Mouse (Mus musculus): ENCODE results near the gene Hist2h3b. TPM values are rescaled to one million over a fixed set of nuclear protein-coding genes. Genes with fewer than 3 reads are reported as not detected.
"Not testable (repeated sequence)": the region's sequence is repeated elsewhere in the genome, so short reads cannot be mapped to it uniquely, and the experiment has no call there.

The Hist2h3b gene
- polyA plus RNA-seq, 1 experiment from 2014 or later: 12.2 TPM

- 93% methylated on average over 2 of the region's 2 CpGs for WGBS
- H3K27me3 ChIP-seq: no peaks in the 10 kb centered on the region
- no peak overlapping the region for H3K4me2 ChIP-seq
- H3K9me3 ChIP-seq: no peaks in the 10 kb centered on the region
- no peak overlapping the region for H3K9ac ChIP-seq
- ATAC-seq (ENCODE audit: low FRiP score, low read depth): no peak
- no peak overlapping the region for H3K4me3 ChIP-seq
- no peak overlapping the region for H3K27ac ChIP-seq (replicated peaks)
- no peaks in the 10 kb centered on the region for H3K36me3 ChIP-seq
- H3K4me1 ChIP-seq (replicated peaks): 0 out of 2 replicates have a peak, but pooled peaks cover 2% of the 10 kb centered on the region
Measured at GRCm38 (mm10) chr3:96230404-96230803, 38.0 kb upstream of the Hist2h3b start.

GRCm38 (mm10) chr3:96230910-96231757, 37.3 kb upstream of the Hist2h3b start:
- no peak for ATAC-seq (ENCODE audit: low FRiP score, low read depth)
- Histone ChIP-seq H3K27ac (replicated peaks) (no peak overlapping the region), H3K9ac (no peak overlapping the region), H3K36me3 (no peaks in the 10 kb centered on the region), H3K4me1 (replicated peaks) (no peaks in the 10 kb centered on the region), H3K4me2 (no peak overlapping the region), H3K9me3 (no peaks in the 10 kb centered on the region), H3K27me3 (no peaks in the 10 kb centered on the region), H3K4me3 (no peak overlapping the region)
- WGBS: 69% methylated on average over 4 of the region's 4 CpGs

- Histone ChIP-seq H3K36me3 (no peaks in the 10 kb centered on the region), H3K27ac (replicated peaks) (no peak overlapping the region), H3K27me3 (no peaks in the 10 kb centered on the region), H3K9ac (no peak overlapping the region), H3K4me1 (replicated peaks) (no peaks in the 10 kb centered on the region), H3K4me3 (no peak overlapping the region), H3K9me3 (no peaks in the 10 kb centered on the region), H3K4me2 (no peak overlapping the region)
- whole genome bisulfite sequencing: 59% methylated on average over 2 of the region's 2 CpGs
- no peak for ATAC-seq (ENCODE audit: low FRiP score, low read depth)
Measured at GRCm38 (mm10) chr3:96231758-96232120, 36.7 kb upstream of the Hist2h3b start.

GRCm38 (mm10) chr3:96234914-96235313, 33.5 kb upstream of the Hist2h3b start:
- H3K4me3 ChIP-seq: no peak overlapping the region
- no peaks in the 10 kb centered on the region for H3K27me3 ChIP-seq
- WGBS: 94% methylated on average over 2 of the region's 2 CpGs
- H3K27ac ChIP-seq (replicated peaks): no peak overlapping the region
- no peak for ATAC-seq (ENCODE audit: low FRiP score, low read depth)
- H3K9me3 ChIP-seq: no peaks in the 10 kb centered on the region
- peaks cover 14% of the 10 kb centered on the region for H3K4me1 ChIP-seq (replicated peaks)
- no peaks in the 10 kb centered on the region for H3K36me3 ChIP-seq
- H3K9ac ChIP-seq: no peak overlapping the region
- no peak overlapping the region for H3K4me2 ChIP-seq

GRCm38 (mm10) chr3:96235836-96236235, 32.6 kb upstream of the Hist2h3b start:
- no peaks in the 10 kb centered on the region for H3K36me3 ChIP-seq
- no peak for ATAC-seq (ENCODE audit: low FRiP score, low read depth)
- H3K4me3 ChIP-seq: no peak overlapping the region
- H3K27ac ChIP-seq (replicated peaks): no peak overlapping the region
- no peak overlapping the region for H3K4me2 ChIP-seq
- no peaks in the 10 kb centered on the region for H3K27me3 ChIP-seq
- no peaks in the 10 kb centered on the region for H3K9me3 ChIP-seq
- H3K4me1 ChIP-seq (replicated peaks): peaks cover 19% of the 10 kb centered on the region
- no peak overlapping the region for H3K9ac ChIP-seq
- WGBS: 70% methylated on average over 3 of the region's 3 CpGs

- no peaks in the 10 kb centered on the region for H3K36me3 ChIP-seq
- no peak for ATAC-seq (ENCODE audit: low FRiP score, low read depth)
- no peaks in the 10 kb centered on the region for H3K27me3 ChIP-seq
- no peak overlapping the region for H3K9ac ChIP-seq
- no peak overlapping the region for H3K27ac ChIP-seq (replicated peaks)
- H3K4me3 ChIP-seq: peak overlapping the region; percentile 26; the same call in 1 of the 2 replicates
- WGBS: 92% methylated on average over 4 of the region's 4 CpGs
- H3K4me2 ChIP-seq: peak overlapping the region; percentile 51
- H3K4me1 ChIP-seq (replicated peaks): peaks cover 22% of the 10 kb centered on the region
- no peaks in the 10 kb centered on the region for H3K9me3 ChIP-seq
Measured at GRCm38 (mm10) chr3:96236834-96237334, 31.6 kb upstream of the Hist2h3b start.

- Histone ChIP-seq H3K9ac (0 out of 2 replicates have a peak overlapping the region, but pooled peaks have one; percentile 19), H3K27ac (replicated peaks) (no peak overlapping the region), H3K27me3 (no peaks in the 10 kb centered on the region), H3K4me2 (peak overlapping the region; percentile 51), H3K9me3 (no peaks in the 10 kb centered on the region), H3K4me1 (replicated peaks) (peaks cover 22% of the 10 kb centered on the region), H3K36me3 (no peaks in the 10 kb centered on the region), H3K4me3 (peak overlapping the region; percentile 26)
- WGBS: 31% methylated on average over 7 of the region's 7 CpGs
- no peak for ATAC-seq (ENCODE audit: low FRiP score, low read depth)
Measured at GRCm38 (mm10) chr3:96237335-96237903, 31.0 kb upstream of the Hist2h3b start.

- no peaks in the 10 kb centered on the region for H3K36me3 ChIP-seq
- no peak overlapping the region for H3K27ac ChIP-seq (replicated peaks)
- WGBS: 2% methylated on average over 12 of the region's 12 CpGs
- no peaks in the 10 kb centered on the region for H3K27me3 ChIP-seq
- H3K9ac ChIP-seq: peak overlapping the region; percentile 38
- no peaks in the 10 kb centered on the region for H3K9me3 ChIP-seq
- H3K4me2 ChIP-seq: peak overlapping the region; percentile 51
- peak overlapping the region; percentile 26 for H3K4me3 ChIP-seq
- no peak for ATAC-seq (ENCODE audit: low FRiP score, low read depth)
- peaks cover 22% of the 10 kb centered on the region for H3K4me1 ChIP-seq (replicated peaks)
Measured at GRCm38 (mm10) chr3:96237904-96238511, 30.4 kb upstream of the Hist2h3b start.

GRCm38 (mm10) chr3:96238954-96239793, 29.3 kb upstream of the Hist2h3b start, which contains the start of gene Hist2h3c2:
Hist2h3c2 (minus strand) TSS chr3:96239127.
- H3K4me1 ChIP-seq (replicated peaks): peaks cover 25% of the 10 kb centered on the region
- peak within 1 kb of the TSS; percentile 51 for H3K4me2 ChIP-seq
- not testable (repeated sequence) for H3K9me3 ChIP-seq, H3K27me3 ChIP-seq, H3K36me3 ChIP-seq
- peak; percentile 91 for ATAC-seq (ENCODE audit: low FRiP score, low read depth)
- 0% methylated on average over 18 of the region's 68 CpGs for WGBS
- H3K9ac ChIP-seq: peak within 1 kb of the TSS; percentile 38
- peak within 1 kb of the TSS; percentile 77; the same call in 1 of the 2 replicates for H3K27ac ChIP-seq (replicated peaks)
- H3K4me3 ChIP-seq: peak within 1 kb of the TSS; percentile 36

- not testable (repeated sequence) for H3K27me3 ChIP-seq, H3K9me3 ChIP-seq, H3K36me3 ChIP-seq
- H3K4me3 ChIP-seq: peak within 1 kb of the TSS; percentile 36
- 3% methylated on average over 38 of the region's 85 CpGs for WGBS
- peak within 1 kb of the TSS; percentile 86 for H3K27ac ChIP-seq (replicated peaks)
- peak within 1 kb of the TSS; percentile 42 for H3K9ac ChIP-seq
- peak; percentile 93 for ATAC-seq (ENCODE audit: low FRiP score, low read depth)
- peak within 1 kb of the TSS; percentile 56 for H3K4me2 ChIP-seq
- H3K4me1 ChIP-seq (replicated peaks): peaks cover 33% of the 10 kb centered on the region
Measured at GRCm38 (mm10) chr3:96239949-96240798, 28.3 kb upstream of the Hist2h3b start, which contains the start of gene Hist2h2aa2. Hist2h2aa2 (minus strand) TSS chr3:96240276.
